Mouse (Mus musculus) neural tube, embryonic 15.5 days (tissue): Measurements from ENCODE around the gene Cpsf4. TPM values are rescaled to one million over a fixed set of nuclear protein-coding genes. Genes with fewer than 3 reads are reported as not detected.

Source experiments
- ATAC-seq: fragments of 200-750 bp; cut with Nextera tagmentation; 2 replicates; pipeline ENCODE4 v1.8.0; 2017; ENCODE audit warnings: mild to moderate bottlenecking, moderate TSS enrichment, moderate library complexity; ENCODE audit not compliant: low FRiP score
- H3K27ac ChIP-seq: fragments of 300-500 bp; sonication (generic); replicated peaks from 2 replicates; pipeline ENCODE4 v1.5.1; 2015; ENCODE audit warnings: mild to moderate bottlenecking, inconsistent platforms
- H3K27me3 ChIP-seq: fragments of 300-500 bp; sonication (generic); replicated peaks from 2 replicates; pipeline ENCODE4 v1.6.1; 2015; ENCODE audit warnings: inconsistent platforms
- H3K36me3 ChIP-seq: fragments of 300-500 bp; sonication (generic); 2 replicates; pipeline ENCODE4 v1.6.1; 2015; ENCODE audit warnings: inconsistent platforms
- H3K4me1 ChIP-seq: fragments of 300-500 bp; sonication (generic); 2 replicates; pipeline ENCODE4 v1.6.1; 2015; ENCODE audit warnings: inconsistent platforms
- H3K4me2 ChIP-seq: fragments of 300-500 bp; sonication (generic); 2 replicates; pipeline ENCODE4 v1.6.1; 2015; ENCODE audit warnings: inconsistent platforms, mild to moderate bottlenecking, moderate library complexity
- H3K4me3 ChIP-seq: fragments of 300-500 bp; sonication (generic); replicated peaks from 2 replicates; pipeline ENCODE4 v1.5.1; 2015; ENCODE audit warnings: mild to moderate bottlenecking, inconsistent platforms
- H3K9ac ChIP-seq: fragments of 300-500 bp; sonication (generic); replicated peaks from 2 replicates; pipeline ENCODE4 v1.6.1; 2015; ENCODE audit warnings: mild to moderate bottlenecking, inconsistent platforms
- H3K9me3 ChIP-seq: fragments of 300-500 bp; sonication (generic); replicated peaks from 2 replicates; pipeline ENCODE4 v1.6.1; 2016; ENCODE audit warnings: inconsistent platforms
- WGBS: fragments of 180-500 bp; shearing (Covaris S2); methylation state at CpG from one replicate; pipeline ENCODE4 v1.1.7; 2015; ENCODE audit warnings: mixed read lengths; 5-methylcytosine and 5-hydroxymethylcytosine counted together
- polyA plus RNA-seq: library from polyadenylated mRNA; unstranded; fragments of >200 nt; fragmentation: Nextera tagmentation; extraction: Ambion mirVana; gene quantifications from 2 replicates; pipeline ENCODE4 v1.2.1, GENCODE M21; 2015

Gene Cpsf4
- polyA plus RNA-seq, 1 experiment from 2014 or later = 49.7 TPM

DNA sequence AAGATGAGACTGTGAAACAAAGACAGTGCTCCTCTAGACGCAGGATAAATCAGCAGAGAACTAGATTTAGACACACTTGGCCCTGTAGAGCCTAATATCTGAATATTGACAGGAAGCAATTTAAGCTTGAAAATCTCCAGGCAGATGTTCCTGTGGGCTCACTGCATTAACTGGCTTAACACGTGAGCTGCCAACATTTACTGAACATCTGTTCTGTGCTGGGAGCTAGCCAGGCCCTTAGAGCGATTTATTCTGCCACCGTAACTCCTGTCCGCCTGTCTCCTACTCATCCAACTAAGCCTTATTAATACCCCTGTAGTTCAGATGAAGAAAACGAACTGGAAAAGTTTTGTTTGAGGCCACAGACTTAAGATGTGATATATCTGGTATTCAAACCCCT is 28.2 kb upstream of the Cpsf4 start:
- Histone ChIP-seq H3K36me3 (peaks cover 52% of the 10 kb centered on the region), H3K9ac (peak overlapping the region; percentile 94), H3K9me3 (no peaks in the 10 kb centered on the region), H3K27ac (peak overlapping the region; percentile 99; the same call in 1 of the 2 replicates), H3K4me1 (peaks cover 40% of the 10 kb centered on the region), H3K4me2 (peak overlapping the region; percentile 81), H3K27me3 (no peaks in the 10 kb centered on the region), H3K4me3 (peak overlapping the region; percentile 99)
- no peak for ATAC-seq
- WGBS = 18% methylated on average over 6 of the region's 6 CpGs

DNA sequence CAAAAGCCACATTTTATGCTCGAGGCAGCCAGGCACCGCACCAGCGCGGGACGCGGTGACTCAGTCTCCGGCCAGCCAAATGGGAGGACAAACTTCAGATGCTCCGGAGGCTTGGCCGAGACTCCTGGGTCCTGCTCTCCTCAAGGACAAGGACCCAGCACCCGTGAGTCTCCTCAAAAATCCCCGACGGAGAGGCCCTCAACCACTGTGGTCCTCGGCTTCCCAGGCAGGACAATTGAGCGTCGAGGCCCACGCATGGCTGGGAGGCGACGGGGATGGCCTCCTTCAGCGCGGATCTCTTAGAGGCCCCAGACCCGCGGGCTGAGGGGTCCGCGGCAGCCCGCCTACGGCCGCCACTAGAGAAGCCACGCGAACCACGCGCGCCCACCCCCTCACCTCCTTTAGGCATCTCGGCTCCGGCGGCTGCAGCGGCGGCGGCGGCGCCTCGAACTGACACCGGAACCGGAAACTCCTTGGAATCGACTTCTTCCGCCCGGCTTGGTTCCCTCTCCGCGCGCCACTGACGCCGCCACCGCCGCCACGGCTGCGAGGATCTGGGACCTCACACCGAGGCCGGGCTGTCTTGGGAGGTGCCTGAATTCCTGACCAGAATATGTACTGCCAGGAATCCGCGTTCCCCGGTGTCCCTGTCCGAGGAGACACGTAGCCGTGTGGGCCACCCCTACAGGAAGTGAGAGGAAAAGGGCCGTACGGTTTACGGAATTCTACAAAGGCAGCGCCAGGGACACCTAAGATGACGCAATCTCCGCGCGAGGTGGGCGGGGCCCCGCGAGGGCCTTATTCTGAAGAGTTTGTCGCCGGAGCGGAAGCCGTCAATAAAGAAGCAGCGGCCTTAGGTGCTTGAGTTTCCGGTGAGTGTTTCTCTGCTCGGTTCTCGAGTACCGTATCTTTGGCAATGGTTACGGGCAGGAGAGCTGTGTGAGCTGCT is 27.2 kb upstream of the Cpsf4 start, which contains the start of the genes Pdap1 and Bud31:
TSS of gene Pdap1 (minus strand) at position 668 of the 949 bp plus-strand sequence.
TSS of gene Bud31 (plus strand) at position 792 of the 949 bp plus-strand sequence.
- Histone ChIP-seq H3K27ac (peak within 1 kb of the TSS; percentile 99), H3K9ac (peak within 1 kb of the TSS; percentile 94), H3K4me2 (peak within 1 kb of the TSS; percentile 81), H3K36me3 (peaks cover 51% of the 10 kb centered on the region), H3K4me3 (peak within 1 kb of the TSS; percentile 99), H3K4me1 (peaks cover 40% of the 10 kb centered on the region), H3K27me3 (no peaks in the 10 kb centered on the region), H3K9me3 (no peaks in the 10 kb centered on the region)
- peak; percentile 93 for ATAC-seq
- WGBS = under 1% methylated on average over 71 of the region's 84 CpGs

DNA sequence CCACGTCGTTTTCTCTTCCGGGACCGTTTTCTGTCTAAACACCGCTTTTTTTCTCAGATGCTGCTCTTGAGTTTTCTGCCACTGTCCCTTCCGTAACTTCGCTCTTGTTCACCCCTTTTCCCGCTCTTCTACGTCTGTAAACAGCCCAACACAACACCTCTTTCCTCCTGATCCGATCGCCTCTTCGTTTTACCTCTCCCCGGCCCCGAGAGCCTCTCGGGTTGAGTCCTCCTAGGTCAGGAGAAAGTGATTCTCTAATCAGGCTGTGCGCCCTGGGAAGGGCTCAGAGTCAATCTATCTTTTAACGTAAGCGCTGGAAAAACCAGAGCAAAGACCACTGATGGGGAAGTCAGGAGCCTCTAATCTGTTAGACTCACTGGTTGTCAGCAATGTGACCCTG is 26.4 kb upstream of the Cpsf4 start:
- Histone ChIP-seq H3K27me3 (no peaks in the 10 kb centered on the region), H3K36me3 (peaks cover 52% of the 10 kb centered on the region), H3K4me2 (peak overlapping the region; percentile 81), H3K27ac (peak overlapping the region; percentile 99), H3K9ac (peak overlapping the region; percentile 94), H3K9me3 (no peaks in the 10 kb centered on the region), H3K4me3 (peak overlapping the region; percentile 99), H3K4me1 (peaks cover 40% of the 10 kb centered on the region)
- no peak for ATAC-seq
- under 1% methylated on average over 18 of the region's 18 CpGs for WGBS

DNA sequence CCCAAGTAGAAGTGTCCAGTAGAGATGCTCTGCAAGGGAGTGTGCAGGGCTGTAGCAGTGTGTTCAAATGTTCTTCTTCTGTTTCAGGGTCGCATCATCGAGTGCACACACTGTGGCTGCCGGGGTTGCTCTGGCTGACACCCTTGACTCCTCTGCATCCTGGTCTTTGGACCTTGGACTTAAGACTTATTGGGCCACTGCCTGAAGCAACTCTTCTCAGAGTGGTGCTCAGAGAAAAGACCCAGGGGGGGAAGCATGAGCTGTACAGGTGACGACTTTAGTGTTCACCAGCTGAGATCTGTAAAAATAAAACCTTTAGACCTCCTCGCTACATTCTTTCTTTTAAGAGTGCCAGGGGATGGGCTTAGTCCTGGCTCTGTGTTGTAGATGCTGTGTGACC is 19.3 kb upstream of the Cpsf4 start:
- ATAC-seq = no peak
- no peak overlapping the region for H3K9ac ChIP-seq
- H3K36me3 ChIP-seq = peaks cover 98% of the 10 kb centered on the region
- 88% methylated on average over 5 of the region's 5 CpGs for WGBS
- H3K4me3 ChIP-seq = no peak overlapping the region
- H3K4me2 ChIP-seq = no peak overlapping the region
- no peaks in the 10 kb centered on the region for H3K4me1 ChIP-seq
- no peaks in the 10 kb centered on the region for H3K9me3 ChIP-seq
- H3K27ac ChIP-seq = no peak overlapping the region
- H3K27me3 ChIP-seq = no peaks in the 10 kb centered on the region

DNA sequence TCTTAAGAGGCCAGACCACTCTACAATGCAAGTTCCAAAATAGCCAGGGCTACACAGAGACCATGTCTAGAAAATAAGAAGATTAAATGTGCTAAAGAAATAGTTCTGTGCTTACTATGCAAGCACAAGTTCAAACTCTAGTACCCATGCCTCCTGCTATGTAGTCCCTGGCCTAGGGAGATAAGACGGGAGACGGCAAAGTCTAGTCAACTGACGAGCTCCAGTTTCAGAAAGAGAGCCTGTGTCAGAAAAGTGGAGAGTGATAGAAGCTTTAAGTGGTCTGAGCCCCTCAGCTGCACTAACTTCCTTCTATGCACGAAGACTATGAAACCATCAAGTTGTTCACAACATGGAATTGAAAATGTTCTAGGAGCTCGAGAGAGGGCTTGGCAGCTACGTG is 17.7 kb upstream of the Cpsf4 start:
- H3K9ac ChIP-seq = no peak overlapping the region
- no peak overlapping the region for H3K27ac ChIP-seq
- WGBS = 93% methylated on average over 6 of the region's 6 CpGs
- H3K9me3 ChIP-seq = no peaks in the 10 kb centered on the region
- peaks cover 98% of the 10 kb centered on the region for H3K36me3 ChIP-seq
- H3K4me2 ChIP-seq = no peak overlapping the region
- H3K27me3 ChIP-seq = no peaks in the 10 kb centered on the region
- no peaks in the 10 kb centered on the region for H3K4me1 ChIP-seq
- no peak overlapping the region for H3K4me3 ChIP-seq
- ATAC-seq = no peak

DNA sequence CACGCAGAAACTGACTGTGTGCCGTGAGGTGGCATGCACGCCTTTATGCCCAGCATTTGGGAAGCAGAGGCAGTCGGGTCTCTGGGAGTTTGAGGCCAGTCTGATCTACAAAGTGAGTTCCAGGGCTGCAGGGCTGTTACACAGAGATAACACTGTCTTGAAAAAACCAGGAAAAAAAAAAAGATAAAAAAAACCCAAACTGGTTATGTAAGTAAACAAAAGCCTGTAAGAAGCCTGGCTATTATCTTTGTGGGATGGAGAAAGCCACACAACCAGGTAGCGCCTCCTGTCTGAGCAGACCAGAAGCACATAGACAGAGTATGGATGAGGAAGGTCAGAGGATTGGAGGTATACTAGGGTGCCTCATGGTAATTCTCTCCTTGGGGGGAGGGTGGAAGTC is 14.3 kb upstream of the Cpsf4 start:
- Histone ChIP-seq H3K9me3 (no peaks in the 10 kb centered on the region), H3K4me2 (no peak overlapping the region), H3K36me3 (peaks cover 88% of the 10 kb centered on the region), H3K4me3 (no peak overlapping the region), H3K27me3 (no peaks in the 10 kb centered on the region), H3K27ac (no peak overlapping the region), H3K4me1 (no peaks in the 10 kb centered on the region), H3K9ac (no peak overlapping the region)
- 96% methylated on average over 5 of the region's 5 CpGs for WGBS
- no peak for ATAC-seq

DNA sequence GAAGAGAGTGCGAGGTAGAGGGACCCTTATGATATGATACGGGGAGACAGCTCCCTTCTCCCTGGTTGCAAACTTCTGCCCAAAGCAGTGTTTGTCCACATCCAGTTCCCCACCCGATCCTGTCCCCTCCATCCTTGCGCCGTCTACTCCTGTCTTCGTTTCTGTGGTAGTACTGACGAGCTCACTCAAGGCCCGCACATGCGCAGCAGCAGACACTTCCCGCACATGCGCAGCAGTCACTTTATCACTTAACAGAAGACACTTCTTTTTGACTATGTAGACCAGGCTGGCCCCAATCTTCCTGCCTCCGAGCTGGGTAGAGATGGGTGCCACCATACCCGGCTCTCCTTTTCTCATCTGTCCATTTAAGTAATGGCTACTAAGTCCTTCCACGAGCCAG is 5.7 kb upstream of the Cpsf4 start:
- Histone ChIP-seq H3K4me2 (no peak overlapping the region), H3K36me3 (peaks cover 74% of the 10 kb centered on the region), H3K9ac (no peak overlapping the region), H3K27ac (no peak overlapping the region), H3K9me3 (no peaks in the 10 kb centered on the region), H3K4me3 (no peak overlapping the region), H3K4me1 (peaks cover 25% of the 10 kb centered on the region), H3K27me3 (no peaks in the 10 kb centered on the region)
- WGBS = 95% methylated on average over 14 of the region's 14 CpGs
- no peak for ATAC-seq

DNA sequence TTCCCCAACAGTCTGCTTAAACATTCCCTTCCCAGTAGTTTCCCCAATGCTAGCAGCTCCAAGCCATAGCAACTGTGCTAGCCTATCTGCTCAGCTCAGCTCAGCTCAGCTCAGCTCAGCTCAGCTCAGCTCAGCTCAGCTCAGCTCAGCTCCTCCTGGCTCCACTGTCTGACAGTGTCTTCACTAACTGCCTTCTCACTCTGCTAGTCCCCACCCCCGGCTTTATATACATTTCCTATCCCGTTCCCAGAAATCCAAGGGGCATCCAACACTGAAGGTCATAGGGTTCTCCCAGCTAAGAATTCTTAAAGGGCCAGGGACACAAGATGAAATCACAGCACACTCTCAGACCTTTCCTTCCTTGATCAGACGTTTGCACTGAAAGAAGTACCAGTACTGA is 2.3 kb upstream of the Cpsf4 start:
- Histone ChIP-seq H3K36me3 (peaks cover 49% of the 10 kb centered on the region), H3K4me1 (peaks cover 45% of the 10 kb centered on the region), H3K4me3 (no peak overlapping the region), H3K27ac (no peak overlapping the region), H3K4me2 (no peak overlapping the region), H3K9me3 (no peaks in the 10 kb centered on the region), H3K9ac (no peak overlapping the region), H3K27me3 (no peaks in the 10 kb centered on the region)
- WGBS = 69% methylated on average over 3 of the region's 3 CpGs
- ATAC-seq = no peak

DNA sequence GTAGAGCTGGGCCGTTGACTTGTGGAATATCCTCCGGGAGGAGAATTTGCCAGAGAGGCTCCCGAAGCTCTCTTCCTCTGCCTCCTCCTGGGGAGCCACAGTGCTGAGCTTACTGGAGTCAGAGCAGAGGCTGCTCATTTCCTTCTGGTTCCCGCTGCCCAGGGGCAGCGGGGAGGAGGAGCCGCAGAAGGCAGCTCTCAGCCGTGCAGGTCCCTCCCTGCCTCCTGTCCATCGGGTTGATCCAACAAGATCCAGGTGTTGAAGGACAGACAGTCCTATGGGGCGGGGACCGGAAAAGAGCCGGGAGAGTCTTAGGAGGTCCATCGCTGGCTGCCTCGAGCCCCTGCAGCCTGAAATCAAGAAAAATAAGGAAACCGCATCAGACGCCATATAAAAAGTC is 1.8 kb upstream of the Cpsf4 start:
- Histone ChIP-seq H3K9me3 (no peaks in the 10 kb centered on the region), H3K4me1 (peaks cover 45% of the 10 kb centered on the region), H3K36me3 (peaks cover 47% of the 10 kb centered on the region), H3K27ac (no peak overlapping the region), H3K9ac (no peak overlapping the region), H3K27me3 (no peaks in the 10 kb centered on the region), H3K4me2 (no peak overlapping the region), H3K4me3 (no peak overlapping the region)
- no peak for ATAC-seq
- 91% methylated on average over 15 of the region's 15 CpGs for WGBS

DNA sequence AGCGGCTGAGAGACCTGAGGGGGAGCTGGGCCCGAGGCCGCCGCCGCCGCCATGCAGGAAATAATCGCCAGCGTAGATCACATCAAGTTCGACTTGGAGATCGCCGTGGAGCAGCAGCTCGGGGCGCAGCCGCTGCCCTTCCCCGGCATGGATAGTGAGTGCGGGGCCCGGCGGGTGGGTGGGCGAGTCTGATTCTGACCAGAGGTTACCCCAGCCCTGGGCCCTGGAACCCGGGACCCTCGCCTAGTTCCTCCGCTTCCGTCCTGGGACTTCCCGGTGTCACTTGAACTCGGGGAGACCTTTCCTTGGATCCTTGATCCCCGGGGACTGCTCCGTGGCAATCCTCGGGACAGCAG is 271 bp downstream of the Cpsf4 start:
- H3K36me3 ChIP-seq = peaks cover 50% of the 10 kb centered on the region
- 0% methylated on average over 26 of the region's 28 CpGs for WGBS
- peaks cover 45% of the 10 kb centered on the region for H3K4me1 ChIP-seq
- H3K27ac ChIP-seq = peak overlapping the region; percentile 84
- ATAC-seq = peak; percentile 64
- H3K4me3 ChIP-seq = peak overlapping the region; percentile 97
- H3K4me2 ChIP-seq = peak overlapping the region; percentile 97
- peak overlapping the region; percentile 90 for H3K9ac ChIP-seq
- no peaks in the 10 kb centered on the region for H3K27me3 ChIP-seq
- H3K9me3 ChIP-seq = no peaks in the 10 kb centered on the region

DNA sequence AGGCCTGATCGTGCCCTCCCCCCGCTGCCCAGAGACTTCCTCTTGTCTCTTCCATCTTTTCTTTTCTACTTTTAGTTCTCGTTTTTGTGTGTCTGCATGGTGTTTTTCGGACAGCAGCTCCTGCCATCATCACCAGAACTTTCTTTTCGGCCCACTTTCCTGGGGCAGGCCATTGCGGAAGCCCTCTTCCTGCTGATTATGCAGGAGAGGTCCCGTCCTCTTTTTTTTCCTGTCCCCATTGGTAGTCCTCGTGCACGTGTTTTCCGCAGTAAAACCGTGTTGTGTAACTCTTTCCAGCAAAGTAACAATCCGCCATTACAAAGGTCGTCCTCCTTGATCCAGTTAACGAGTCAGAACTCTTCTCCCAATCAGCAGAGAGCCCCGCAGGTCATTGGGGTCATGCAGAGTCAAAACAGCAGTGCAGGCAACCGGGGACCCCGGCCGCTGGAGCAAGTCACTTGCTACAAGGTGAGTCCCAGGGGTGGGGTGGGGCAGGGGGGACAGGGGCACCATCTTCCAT is 11.5 kb downstream of the Cpsf4 start:
- Histone ChIP-seq H3K4me2 (no peak overlapping the region), H3K36me3 (peaks cover 99% of the 10 kb centered on the region), H3K4me1 (no peaks in the 10 kb centered on the region), H3K9me3 (no peaks in the 10 kb centered on the region), H3K4me3 (no peak overlapping the region), H3K9ac (no peak overlapping the region), H3K27ac (no peak overlapping the region), H3K27me3 (no peaks in the 10 kb centered on the region)
- WGBS = 89% methylated on average over 18 of the region's 18 CpGs
- no peak for ATAC-seq

DNA sequence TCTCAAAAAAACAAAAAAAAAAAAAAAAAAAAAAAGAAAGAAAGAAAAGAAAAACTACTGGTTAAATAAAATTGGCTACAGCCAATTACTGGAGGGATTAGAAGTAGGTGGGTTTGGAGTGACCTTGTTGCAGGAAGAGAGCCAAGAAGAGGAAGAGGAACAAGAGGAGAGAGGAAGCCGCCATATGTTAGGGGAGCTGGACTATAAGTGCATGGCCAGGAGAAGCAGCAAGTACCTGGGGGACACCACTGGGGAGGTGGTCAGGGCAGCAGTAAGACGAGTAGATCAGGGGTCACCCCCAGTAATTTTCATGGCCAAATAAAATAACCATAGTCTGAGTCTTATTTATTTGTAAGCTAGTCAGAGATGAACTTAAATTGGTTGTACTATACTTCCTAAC is 18.2 kb downstream of the Cpsf4 start:
- WGBS = 100% methylated on average over 2 of the region's 2 CpGs
- no peak for ATAC-seq
- Histone ChIP-seq H3K9ac (no peak overlapping the region), H3K27me3 (no peaks in the 10 kb centered on the region), H3K27ac (no peak overlapping the region), H3K4me3 (no peak overlapping the region), H3K4me1 (peaks cover 16% of the 10 kb centered on the region), H3K4me2 (no peak overlapping the region), H3K9me3 (no peaks in the 10 kb centered on the region), H3K36me3 (peaks cover 75% of the 10 kb centered on the region)
